Mouse (Mus musculus) urinary bladder, postnatal 36 days (tissue): Measurements from ENCODE around the gene Scgb2b27.
"Not testable (repeated sequence)": the region's sequence is repeated elsewhere in the genome, so short reads cannot be mapped to it uniquely, and the experiment has no call there.

Experiments used
- DNase-seq, 2 experiments: peaks; one replicate each; pipeline ENCODE4 v3.0.0; 2022; ENCODE audit warnings: low spot score in 2 of 2, mixed read lengths in 1 of 2

Scgb2b27 gene

DNA sequence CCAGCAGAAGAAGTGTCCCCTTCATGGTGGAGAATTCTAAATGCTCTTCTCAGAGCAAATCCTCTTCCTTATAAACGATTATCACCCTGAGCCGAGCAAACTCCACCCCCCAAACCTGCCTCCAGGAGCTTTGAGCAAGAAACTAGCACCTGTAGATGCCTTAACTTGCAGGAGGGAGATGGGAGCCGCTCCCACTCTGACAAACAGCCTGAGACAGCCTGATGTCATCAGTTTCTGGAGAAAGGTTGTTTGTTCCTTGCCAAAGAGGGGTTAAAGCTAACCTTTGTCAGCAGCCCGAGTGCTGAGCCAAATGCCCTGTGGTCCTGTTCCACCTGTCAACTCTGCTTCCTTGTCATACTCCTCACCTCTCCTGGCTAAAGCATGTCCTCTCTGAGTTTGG is at the start of gene Scgb2b27:
Gene Scgb2b27 (minus strand): TSS at position 101 of the 400 bp plus-strand sequence.
- no peak for DNase-seq

DNA sequence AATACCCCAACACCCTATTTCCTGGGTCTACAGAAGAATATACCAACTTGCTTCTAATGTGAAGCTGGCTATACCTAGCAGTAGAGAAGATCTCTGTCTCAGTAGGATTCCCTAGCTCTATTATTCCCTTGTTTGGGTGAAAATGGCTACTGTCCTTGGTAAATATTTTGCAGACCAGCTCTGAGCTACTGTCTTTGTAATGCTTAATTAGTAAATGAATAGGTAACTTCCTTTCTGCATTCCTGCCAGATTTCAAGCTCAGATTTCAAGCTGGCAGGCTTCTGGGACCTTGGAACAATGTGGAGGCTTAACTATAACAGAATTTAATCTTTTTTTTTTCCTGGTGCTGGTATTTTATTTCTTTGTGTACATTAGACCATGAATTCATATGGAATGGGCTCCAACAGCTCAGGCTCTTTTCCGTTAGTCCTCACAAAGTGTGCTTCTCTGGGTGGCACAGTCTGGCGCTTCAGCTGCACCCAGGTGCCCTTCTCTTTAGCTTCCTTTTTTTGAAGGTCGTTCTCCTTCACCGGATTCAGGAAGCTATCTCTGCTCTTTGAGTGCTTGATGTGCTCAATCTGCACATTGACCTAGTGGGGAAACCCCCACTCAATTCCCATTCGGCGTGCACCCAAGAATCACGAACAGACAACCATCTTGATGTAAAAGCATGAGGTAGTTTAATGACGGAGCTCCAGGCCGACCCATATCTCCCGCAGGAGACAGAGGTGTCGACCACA is 22.5 kb upstream of the Scgb2b27 start:
- not testable (repeated sequence) for DNase-seq

DNA sequence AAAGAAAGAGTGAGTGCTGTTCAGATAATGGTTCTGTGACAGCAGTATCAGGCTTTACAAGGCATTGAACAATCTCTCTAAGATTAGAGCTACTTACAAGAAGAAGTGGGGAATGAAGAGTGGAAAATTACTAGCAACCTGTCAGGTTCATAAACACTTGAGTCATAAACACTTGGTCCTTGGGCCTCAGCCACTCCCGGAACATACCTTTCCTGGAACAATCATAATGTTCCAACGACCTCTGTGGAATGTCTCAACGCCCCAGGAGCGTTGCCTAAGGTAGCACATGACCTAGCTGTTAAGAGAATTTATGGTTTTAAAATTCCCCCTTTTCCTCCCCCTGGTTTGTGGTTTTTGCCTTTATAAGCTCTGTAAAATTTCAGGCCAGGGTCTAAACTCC is 20.8 kb upstream of the Scgb2b27 start:
- DNase-seq = not testable (repeated sequence)

DNA sequence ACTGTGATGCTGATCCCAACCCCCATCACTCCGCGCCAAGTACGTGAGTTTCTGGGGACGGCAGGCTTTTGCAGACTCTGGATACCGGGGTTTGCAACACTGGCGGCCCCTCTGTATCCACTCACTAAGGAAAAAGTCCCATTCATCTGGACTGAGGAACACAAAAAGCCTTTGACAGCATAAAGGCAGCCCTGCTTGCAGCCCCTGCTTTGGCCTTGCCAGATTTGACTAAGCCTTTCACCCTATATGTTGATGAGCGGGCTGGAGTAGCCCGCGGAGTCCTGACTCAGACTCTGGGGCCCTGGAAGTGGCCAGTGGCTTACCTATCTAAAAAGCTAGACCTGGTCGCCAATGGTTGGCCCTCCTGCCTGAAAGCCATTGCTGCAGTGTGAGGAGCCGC is 16.3 kb upstream of the Scgb2b27 start:
- no peak for DNase-seq

DNA sequence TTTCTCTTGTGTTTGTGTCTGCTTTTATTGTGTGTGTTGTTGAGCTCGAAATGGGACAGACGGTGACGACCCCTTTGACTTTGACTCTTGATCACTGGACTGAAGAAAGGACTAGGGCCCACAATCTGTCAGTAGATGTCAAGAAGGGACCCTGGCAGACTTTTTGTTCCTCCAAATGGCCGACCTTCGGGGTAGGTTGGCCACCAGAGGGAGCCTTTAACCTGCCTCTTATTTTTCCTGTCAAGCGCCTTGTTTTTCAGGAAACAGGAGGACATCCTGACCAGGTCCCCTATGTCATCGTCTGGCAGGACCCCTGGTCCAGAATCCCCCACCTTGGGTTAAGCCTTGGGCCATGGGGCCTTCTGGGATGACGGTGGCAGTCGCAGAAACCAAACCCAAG is 13.5 kb upstream of the Scgb2b27 start:
- not testable (repeated sequence) for DNase-seq

DNA sequence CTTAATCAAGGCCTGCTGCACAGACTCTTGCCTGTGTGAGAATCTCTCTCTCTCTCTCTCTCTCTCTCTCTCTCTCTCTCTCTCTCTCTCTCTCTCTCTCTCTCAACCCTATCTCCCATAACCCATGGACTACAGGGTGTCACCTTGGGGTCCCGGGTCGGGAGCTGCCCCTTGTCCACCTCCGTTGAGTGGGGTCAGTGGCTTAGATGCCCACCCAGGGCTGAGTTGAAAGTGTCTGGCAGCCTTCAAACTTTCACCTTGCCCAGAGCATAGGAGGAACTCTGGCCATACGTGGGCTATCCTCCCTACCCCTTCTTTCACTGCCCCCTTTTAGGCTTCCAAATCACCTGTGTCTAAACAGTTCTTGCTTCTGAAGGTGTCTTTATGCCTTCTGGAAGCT is 11.9 kb upstream of the Scgb2b27 start:
- no peak for DNase-seq

DNA sequence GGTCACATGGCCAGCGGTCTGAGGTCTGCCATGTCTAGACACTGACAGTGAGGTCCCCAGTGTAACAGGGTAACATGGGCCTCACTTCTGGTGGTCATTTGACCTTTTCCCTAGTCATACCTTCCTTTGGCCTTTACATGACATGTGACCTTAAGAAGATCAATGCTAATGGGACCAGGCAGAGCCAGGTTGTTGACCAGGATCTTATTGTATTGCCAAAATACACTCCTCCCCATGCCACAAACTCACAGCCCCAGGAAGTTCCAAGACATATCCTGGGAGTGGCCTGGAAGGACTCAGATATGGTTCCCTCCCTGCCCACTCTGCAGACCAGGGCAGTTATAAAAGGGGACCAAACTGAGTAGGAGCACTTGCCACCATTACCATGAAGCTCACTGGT is 7.4 kb upstream of the Scgb2b27 start, which contains the start of gene Scgb1b27:
Gene Scgb1b27 (plus strand): TSS at position 301 of the 400 bp plus-strand sequence.
- DNase-seq = not testable (repeated sequence)

DNA sequence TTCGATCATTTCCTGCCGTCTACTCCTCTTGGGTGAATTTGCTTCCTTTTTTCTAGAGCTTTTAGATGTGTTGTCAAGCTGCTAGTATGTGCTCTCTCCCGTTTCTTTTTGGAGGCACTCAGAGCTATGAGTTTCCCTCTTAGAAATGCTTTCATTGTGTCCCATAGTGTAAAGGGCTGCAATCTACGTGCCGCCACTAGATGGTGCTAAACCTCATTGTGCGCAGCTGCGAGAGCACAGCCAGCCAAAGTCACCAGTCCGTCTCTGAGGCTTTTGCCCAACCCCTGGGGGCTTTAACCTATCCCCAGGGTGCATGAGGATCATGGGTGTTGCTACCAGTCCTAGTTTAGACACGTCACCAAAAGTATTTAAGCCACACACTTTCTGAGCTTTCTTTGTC is 31.5 kb downstream of the Scgb2b27 start:
- peak in 1 of 2 experiments; percentile 9 for DNase-seq
